Mouse (Mus musculus) heart, adult 2 months (tissue): ENCODE results near the gene Cdkl5. TPM values are rescaled to one million over a fixed set of nuclear protein-coding genes. Genes with fewer than 3 reads are reported as not detected.

ENCODE experiments used
- DNase-seq, 2 experiments: peaks; one replicate each; pipeline ENCODE4 v3.0.0; 2021
- H3K27ac ChIP-seq: fragments of 200-600 bp; 2 replicates; pipeline ENCODE4 v1.8.1; 2022
- H3K27me3 ChIP-seq: fragments of 200-500 bp; 2 replicates; pipeline ENCODE4 v1.6.1; 2012; ENCODE audit warnings: mild to moderate bottlenecking, low read length, inconsistent platforms, mixed read lengths; ENCODE audit not compliant: control insufficient read depth, insufficient read depth
- H3K36me3 ChIP-seq: fragments of 200-500 bp; 2 replicates; pipeline ENCODE4 v1.6.1; 2012; ENCODE audit warnings: low read length, inconsistent platforms; ENCODE audit not compliant: control insufficient read depth, insufficient read depth
- H3K4me1 ChIP-seq: fragments of 200-500 bp; 2 replicates; pipeline ENCODE4 v1.6.1; 2011; ENCODE audit warnings: low read length; ENCODE audit not compliant: control insufficient read depth, insufficient read depth
- H3K4me3 ChIP-seq: fragments of 200-600 bp; 2 replicates; pipeline ENCODE4 v1.8.1; 2022
- H3K79me2 ChIP-seq: fragments of 200-500 bp; replicated peaks from 2 replicates; pipeline ENCODE4 v1.6.1; 2012; ENCODE audit warnings: mild to moderate bottlenecking, inconsistent platforms, low read length, moderate library complexity, mixed read lengths; ENCODE audit not compliant: control insufficient read depth, insufficient read depth
- H3K9ac ChIP-seq: fragments of 200-500 bp; 2 replicates; pipeline ENCODE4 v1.6.1; 2012; ENCODE audit warnings: low read depth, mild to moderate bottlenecking, control low read depth, inconsistent platforms, low read length, mixed read lengths
- CTCF ChIP-seq: fragments of 200-600 bp; IDR thresholded peaks from 2 replicates; pipeline ENCODE4 v1.8.1; 2022; ENCODE audit warnings: antibody characterized with exemption, mild to moderate bottlenecking, moderate library complexity
- EP300 ChIP-seq: fragments of 200-500 bp; IDR thresholded peaks from 2 replicates; pipeline ENCODE4 v1.6.1; 2011; ENCODE audit warnings: low read depth, low read length, control low read depth; ENCODE audit not compliant: insufficient read depth
- POLR2A ChIP-seq: fragments of 200-500 bp; IDR thresholded peaks from 2 replicates; pipeline ENCODE4 v1.6.1; 2011; ENCODE audit warnings: mild to moderate bottlenecking, low read depth, low read length, control low read depth; ENCODE audit not compliant: insufficient read depth
- WGBS: fragments of 180-500 bp; shearing (Covaris S2); methylation state at CpG from one replicate; pipeline ENCODE4 v1.1.7; 2018; 5-methylcytosine and 5-hydroxymethylcytosine counted together
- intact Hi-C: fragments of 180-260 bp; cut with DNase I; formaldehyde crosslinking; loops from one replicate; pipeline ENCODE4 v1.15.1; 2025
- polyA plus RNA-seq: library from polyadenylated mRNA; depleted of rRNA; stranded (reverse); fragments of >200 nt; gene quantifications from 2 replicates; pipeline ENCODE4 v1.2.3, GENCODE M21; 2012
- total RNA-seq, 2 experiments: library from RNA; stranded (reverse); gene quantifications; 2 replicates each; pipeline ENCODE4 v1.2.3; 2021

Cdkl5 gene
- total and polyA plus RNA-seq, 3 experiments, result 1.3 to 6.6 (median 5.6) TPM

- no peaks in the 10 kb centered on the region for H3K27me3 ChIP-seq
- peak; percentile 68 for TF ChIP-seq CTCF
- no peak for TF ChIP-seq EP300
- no peak for TF ChIP-seq POLR2A
- 35% methylated on average over 1 of the region's 1 CpGs for WGBS
- DNase-seq, result peak; percentile 6 to 24
- no peaks in the 10 kb centered on the region for H3K79me2 ChIP-seq
- H3K36me3 ChIP-seq, result no peaks in the 10 kb centered on the region
- intact Hi-C loops, result loop anchor here (2.0 kb wide), 1 partner anchor 97 kb away; no protein-coding TSS in a partner anchor
- H3K9ac ChIP-seq, result no peak overlapping the region
- no peaks in the 10 kb centered on the region for H3K4me1 ChIP-seq
- H3K27ac ChIP-seq, result no peak overlapping the region
- no peak overlapping the region for H3K4me3 ChIP-seq
These were observed 59.0 kb downstream of the Cdkl5 start for GRCm38 (mm10) chrX:160935541-160935940.

GRCm38 (mm10) chrX:160930656-160931055 is 63.8 kb downstream of the Cdkl5 start:
- TF ChIP-seq CTCF (peak; percentile 52), POLR2A (no peak)
- H3K36me3 ChIP-seq, result no peaks in the 10 kb centered on the region
- H3K4me3 ChIP-seq, result no peak overlapping the region
- no peaks in the 10 kb centered on the region for H3K4me1 ChIP-seq
- no peak overlapping the region for H3K9ac ChIP-seq
- no peaks in the 10 kb centered on the region for H3K79me2 ChIP-seq
- intact Hi-C loops, result no loop called here
- H3K27ac ChIP-seq, result no peak overlapping the region
- DNase-seq, result no peak
- no peaks in the 10 kb centered on the region for H3K27me3 ChIP-seq

DNA sequence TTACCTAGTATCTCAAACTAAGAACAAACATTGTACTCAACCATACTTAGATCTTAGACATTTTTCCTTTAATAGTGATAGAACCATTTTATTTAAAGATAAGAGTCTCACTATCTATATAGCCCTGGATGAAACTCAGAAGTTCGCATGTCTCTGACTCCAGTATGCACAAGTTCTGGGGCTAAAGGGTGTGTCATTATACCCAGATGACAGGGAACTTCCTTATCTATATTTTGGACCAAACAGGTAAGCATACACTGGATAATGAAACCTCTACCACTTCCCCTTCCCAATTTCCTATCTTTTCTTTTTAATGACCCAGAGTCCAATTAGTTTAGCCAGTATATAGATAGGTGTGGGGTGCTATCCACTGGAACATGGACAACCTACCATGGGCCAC is 65.6 kb downstream of the Cdkl5 start:
- no peak for TF ChIP-seq EP300
- DNase-seq, result no peak
- WGBS, result 71% methylated on average over 1 of the region's 1 CpGs

DNA sequence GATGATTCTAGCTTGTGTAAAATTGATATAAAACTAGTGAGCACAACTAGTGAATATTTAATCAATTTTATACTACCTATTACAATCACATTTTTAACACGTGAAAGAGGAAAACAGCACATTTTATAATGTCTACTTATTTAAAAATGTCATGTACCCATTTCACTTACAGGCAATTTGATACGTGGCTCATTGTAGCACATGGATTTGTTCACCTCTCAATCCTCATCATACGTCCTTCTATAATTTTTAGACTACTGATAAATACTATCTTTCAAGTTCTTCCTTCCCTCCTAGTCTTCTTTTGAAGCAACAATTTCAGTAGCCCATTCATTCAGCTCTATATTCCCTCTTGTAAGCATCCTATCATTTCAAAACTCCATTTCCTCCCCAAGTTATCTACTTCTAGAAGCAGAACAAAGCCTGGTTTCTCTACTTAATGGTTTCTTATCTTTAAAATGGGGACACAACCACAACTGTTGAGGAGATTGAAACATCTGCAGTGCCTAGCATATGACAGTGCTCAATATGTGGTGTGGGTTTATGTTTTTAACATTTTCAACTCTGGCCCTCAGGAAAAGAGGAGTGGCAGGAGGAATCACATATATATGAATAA is 75.4 kb downstream of the Cdkl5 start:
- H3K27me3 ChIP-seq, result no peaks in the 10 kb centered on the region
- H3K9ac ChIP-seq, result no peak overlapping the region
- TF ChIP-seq EP300 (no peak), POLR2A (no peak), CTCF (no peak)
- DNase-seq, result no peak
- 77% methylated on average over 3 of the region's 3 CpGs for WGBS
- H3K79me2 ChIP-seq, result no peaks in the 10 kb centered on the region
- H3K27ac ChIP-seq, result no peak overlapping the region
- H3K4me3 ChIP-seq, result no peak overlapping the region
- no peaks in the 10 kb centered on the region for H3K4me1 ChIP-seq
- H3K36me3 ChIP-seq, result no peaks in the 10 kb centered on the region
- intact Hi-C loops, result no loop called here

More for the DNA sequence above, 65.6 kb downstream of the Cdkl5 start:
- no peak overlapping the region for H3K27ac ChIP-seq
- H3K79me2 ChIP-seq, result no peaks in the 10 kb centered on the region
- H3K9ac ChIP-seq, result no peak overlapping the region
- H3K4me3 ChIP-seq, result no peak overlapping the region
- H3K36me3 ChIP-seq, result no peaks in the 10 kb centered on the region
- no peaks in the 10 kb centered on the region for H3K27me3 ChIP-seq
- intact Hi-C loops, result no loop called here
- H3K4me1 ChIP-seq, result no peaks in the 10 kb centered on the region

GRCm38 (mm10) chrX:160906952-160907351 is 87.6 kb downstream of the Cdkl5 start, which contains the start of gene Gja6:
Gja6 (minus strand) TSS chrX:160907052.
- intact Hi-C loops, result no loop called here
- H3K36me3 ChIP-seq, result no peaks in the 10 kb centered on the region
- no peak within 1 kb of the TSS for H3K27ac ChIP-seq
- H3K4me1 ChIP-seq, result no peaks in the 10 kb centered on the region
- DNase-seq, result no peak
- no peaks in the 10 kb centered on the region for H3K27me3 ChIP-seq
- no peak within 1 kb of the TSS for H3K4me3 ChIP-seq
- TF ChIP-seq CTCF (no peak), POLR2A (no peak), EP300 (no peak)
- no peak within 1 kb of the TSS for H3K9ac ChIP-seq
- WGBS, result 63% methylated on average over 4 of the region's 4 CpGs
- H3K79me2 ChIP-seq, result no peaks in the 10 kb centered on the region

DNA sequence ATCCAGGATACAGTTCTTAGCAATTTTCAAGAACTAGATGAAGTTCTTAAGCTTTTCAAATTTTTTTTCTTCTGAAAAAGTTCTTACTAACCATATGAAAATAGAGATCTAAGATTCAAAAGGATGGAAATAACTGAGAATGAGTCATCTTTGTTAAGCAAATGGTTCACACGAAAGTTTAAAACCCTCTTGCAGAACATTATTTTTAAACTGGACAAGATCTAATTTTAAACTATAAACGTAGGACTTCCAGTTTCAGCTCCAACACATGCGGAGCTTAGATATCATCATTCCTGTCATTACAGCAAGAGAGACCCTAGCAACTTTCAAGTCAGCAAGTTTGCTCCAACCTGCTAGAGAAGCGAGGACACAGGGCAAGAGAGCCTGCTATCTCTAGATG is 88.0 kb downstream of the Cdkl5 start:
- H3K27ac ChIP-seq, result no peak overlapping the region
- intact Hi-C loops, result no loop called here
- no peaks in the 10 kb centered on the region for H3K79me2 ChIP-seq
- H3K4me1 ChIP-seq, result no peaks in the 10 kb centered on the region
- DNase-seq, result no peak
- no peak overlapping the region for H3K9ac ChIP-seq
- TF ChIP-seq POLR2A (no peak), EP300 (no peak), CTCF (no peak)
- H3K36me3 ChIP-seq, result no peaks in the 10 kb centered on the region
- WGBS, result 45% methylated on average over 4 of the region's 4 CpGs
- H3K4me3 ChIP-seq, result no peak overlapping the region
- H3K27me3 ChIP-seq, result no peaks in the 10 kb centered on the region
